Mouse (Mus musculus) liver, embryonic 14.5 days (tissue): ENCODE measurements at regions not wholly inside any gene's neighbourhood (a gene's known extent, or its start where the extent isn't known, plus 50 kb on each side); places are given as distances from the start of the nearest gene placed in this dataset.

Source experiments
- CTCF ChIP-seq: IDR thresholded peaks from 2 replicates; pipeline ENCODE4 v1.5.1; 2016; ENCODE audit warnings: antibody characterized with exemption, low read depth, control low read depth
- EP300 ChIP-seq: IDR thresholded peaks from 2 replicates; pipeline ENCODE4 v1.6.1; 2016; ENCODE audit warnings: antibody characterized with exemption, low read depth

GRCm38 (mm10) chr4:69116353-69116752, 162.2 kb upstream of the Brinp1 start:
- TF ChIP-seq EP300, result no peak
- no peak for TF ChIP-seq CTCF
